Mouse (Mus musculus) 416B (cell line): ENCODE measurements around the gene Cpeb2.

Experiments
- DNase-seq: peaks from one replicate; pipeline ENCODE4 v3.0.0; 2011; ENCODE audit warnings: low read depth

Gene Cpeb2

DNA sequence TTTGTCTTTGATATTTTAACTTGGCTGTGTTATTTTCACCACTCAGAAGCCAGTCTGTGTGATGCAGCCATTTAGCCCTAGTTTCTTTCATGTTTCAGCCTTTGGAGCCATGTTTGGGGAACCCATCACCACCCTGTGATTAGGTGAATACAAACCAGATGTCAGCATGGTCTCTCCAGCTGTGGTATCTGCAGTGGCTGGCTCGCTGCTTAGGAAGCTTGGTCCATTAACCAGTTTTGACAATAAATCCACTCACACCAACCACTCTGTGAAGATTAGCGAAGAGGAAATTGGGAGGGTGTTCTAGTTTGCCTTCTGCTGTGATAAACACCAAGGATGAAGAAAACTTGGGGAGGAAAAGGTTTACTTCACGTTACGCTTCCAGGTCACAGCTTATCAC, 92.6 kb downstream of the Cpeb2 start:
- DNase-seq: no peak

DNA sequence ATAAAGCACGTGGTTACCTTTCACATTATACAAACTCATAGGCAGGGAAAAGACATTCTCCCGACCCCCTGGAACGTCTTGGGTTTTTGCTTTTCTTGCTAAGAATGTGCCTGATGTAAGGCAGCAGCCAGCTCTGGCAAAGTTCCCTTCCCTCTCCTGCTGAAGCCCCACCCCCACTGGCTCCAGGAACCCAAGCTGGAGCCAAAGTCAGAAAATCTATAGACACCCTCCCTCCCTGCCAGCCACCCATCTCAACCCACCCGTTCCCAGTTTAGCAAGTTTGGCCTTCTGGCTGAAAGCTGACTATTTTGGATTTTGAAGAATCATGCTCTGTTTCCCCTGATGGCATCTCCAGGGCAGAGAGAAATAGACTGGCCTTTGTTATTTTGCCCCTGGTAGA, 95.6 kb downstream of the Cpeb2 start:
- no peak for DNase-seq

DNA sequence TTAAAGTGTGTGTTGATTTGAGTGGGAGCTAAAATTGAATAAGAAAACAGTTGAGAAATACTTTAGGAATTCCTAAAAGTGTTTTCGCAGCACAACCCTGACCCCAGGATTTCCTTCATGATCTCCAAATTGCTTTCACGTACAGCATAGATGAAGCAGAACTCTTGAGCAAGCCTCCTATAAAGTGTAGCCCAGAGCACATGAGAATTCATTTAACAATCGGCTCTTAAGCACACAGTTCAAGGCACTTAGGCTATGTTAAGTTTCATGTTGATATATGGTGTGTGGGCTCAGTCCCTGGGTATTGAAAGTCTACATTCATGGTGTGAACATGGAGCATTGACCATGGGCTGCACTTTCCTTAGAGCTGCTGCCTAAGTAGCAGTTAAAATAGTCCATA, 97.3 kb downstream of the Cpeb2 start:
- no peak for DNase-seq

DNA sequence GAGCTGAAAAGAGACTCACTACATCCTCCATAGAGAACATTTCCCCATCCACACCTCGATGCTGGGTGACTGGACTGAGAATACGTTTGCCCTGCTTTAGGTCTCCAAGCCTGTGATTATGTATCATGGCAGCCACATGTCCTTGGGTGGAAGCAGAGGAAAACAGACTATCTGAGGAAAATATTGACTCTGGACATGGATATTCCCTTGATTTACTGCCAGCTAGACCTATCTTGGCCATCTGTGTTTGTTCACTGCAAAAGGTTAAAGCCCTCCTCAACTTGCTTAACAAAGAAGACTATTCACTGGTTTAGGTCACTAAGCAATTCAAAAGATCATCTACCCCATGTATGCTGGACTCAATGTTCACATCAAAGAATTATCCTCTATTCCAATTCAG, 101.5 kb downstream of the Cpeb2 start:
- DNase-seq: no peak

DNA sequence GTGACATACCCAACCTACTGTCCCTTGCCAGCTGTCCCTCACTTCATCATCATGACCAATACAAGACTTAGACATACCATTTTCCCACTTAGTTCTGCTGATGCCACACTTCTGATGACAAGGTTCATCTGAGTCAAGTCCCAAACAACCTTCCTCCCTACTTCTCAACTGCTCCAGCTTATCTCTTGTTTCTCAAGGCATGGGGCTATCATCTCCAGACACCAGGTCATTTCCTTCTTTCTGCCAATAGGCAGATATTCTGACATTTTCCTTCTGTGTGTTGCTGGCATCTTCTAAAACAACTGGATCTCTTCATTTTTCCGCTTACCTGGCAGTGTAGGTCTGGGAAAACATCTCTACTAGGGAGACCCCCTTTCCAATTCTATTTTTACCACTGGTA, 104.2 kb downstream of the Cpeb2 start:
- DNase-seq: no peak

DNA sequence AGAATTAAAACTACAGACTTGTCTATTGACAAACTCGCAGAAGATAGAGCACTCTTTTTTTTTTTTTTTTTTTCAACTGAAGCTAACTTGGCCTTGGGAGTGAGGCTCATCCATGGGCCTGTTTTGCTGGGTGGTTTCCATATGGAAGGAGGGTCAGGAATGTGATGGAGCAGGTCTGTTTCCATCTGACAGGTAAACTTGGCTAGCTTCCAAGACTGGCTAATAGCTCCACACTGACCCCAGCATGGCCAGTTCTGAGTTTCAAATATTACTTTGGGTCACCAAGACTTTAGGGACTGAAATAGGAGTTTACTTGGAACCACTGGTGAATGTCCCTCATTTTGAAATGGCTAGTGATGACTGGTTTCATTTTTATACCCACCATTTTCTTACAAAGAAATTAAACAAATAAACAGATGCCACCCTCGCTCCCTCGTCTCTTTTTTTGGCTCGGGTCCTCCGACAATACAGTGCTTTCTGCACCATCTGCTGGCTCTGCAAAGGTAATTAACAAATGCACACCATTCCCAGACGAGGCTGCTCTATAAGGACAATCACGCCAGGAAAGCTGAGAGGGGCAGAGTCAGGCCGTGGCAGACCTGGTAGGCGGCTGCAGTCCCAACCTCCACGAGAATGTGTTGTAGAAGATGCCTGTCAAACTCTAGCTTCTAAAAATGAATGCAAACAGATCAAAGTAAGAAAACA, 106.0 kb downstream of the Cpeb2 start:
- no peak for DNase-seq
